In genomic region chr3:159016426-159016825, GRCm38 (mm10) we compare ENCODE assay signal across 18 mouse cellular contexts.
"Had no signal": no experiment of that assay in that cellular context is flagged by ENCODE, and none has a peak within 500 bp of the region (broad histone marks: within the 10 kb centered on the region; RNA-seq: fewer than 3 reads in every experiment).

No protein-coding gene starts in this region.

- H3K27me3 ChIP-seq: lung, embryonic 15.5 days; megakaryocyte, embryonic 14.5 days; midbrain, embryonic 13.5 days; midbrain, embryonic 15.5 days; neural tube, embryonic 12.5 days; stomach, embryonic 15.5 days had no signal

- H3K4me2 ChIP-seq: lung, embryonic 15.5 days; midbrain, embryonic 11.5 days; midbrain, embryonic 13.5 days; midbrain, embryonic 15.5 days; neural tube, embryonic 12.5 days; stomach, embryonic 15.5 days had no signal

- DNase-seq: liver, postnatal 0 days; lung, adult 2 months; lung, postnatal 14 days; lung, postnatal 36 days; right cerebral cortex, postnatal 14 days; thymus, adult 2 months; thymus, postnatal 25 days; thymus, postnatal 4 days had no signal

- H3K36me3 ChIP-seq: lung, embryonic 15.5 days; midbrain, embryonic 13.5 days; midbrain, embryonic 15.5 days; neural tube, embryonic 12.5 days; stomach, embryonic 15.5 days had no signal

- H3K9me3 ChIP-seq: lung, embryonic 15.5 days; megakaryocyte, embryonic 14.5 days; midbrain, embryonic 13.5 days; midbrain, embryonic 15.5 days; neural tube, embryonic 12.5 days; stomach, embryonic 15.5 days had no signal

- H3K9ac ChIP-seq: liver, postnatal 0 days; lung, embryonic 15.5 days; midbrain, embryonic 13.5 days; midbrain, embryonic 15.5 days; neural tube, embryonic 12.5 days; stomach, embryonic 15.5 days had no signal

- H3K27ac ChIP-seq: lung, embryonic 15.5 days; macrophage; midbrain, embryonic 13.5 days; midbrain, embryonic 15.5 days; neural tube, embryonic 12.5 days; stomach, embryonic 15.5 days; stomach, postnatal 0 days had no signal

- ATAC-seq: liver, postnatal 0 days; lung, postnatal 0 days; midbrain, embryonic 13.5 days; midbrain, embryonic 15.5 days had no signal

- H3K4me1 ChIP-seq: lung, embryonic 15.5 days; megakaryocyte, embryonic 14.5 days; midbrain, embryonic 15.5 days; neural tube, embryonic 12.5 days; stomach, embryonic 15.5 days had no signal

- H3K4me3 ChIP-seq: lung, embryonic 15.5 days; megakaryocyte, embryonic 14.5 days; midbrain, embryonic 13.5 days; midbrain, embryonic 15.5 days; neural tube, embryonic 12.5 days; stomach, embryonic 15.5 days had no signal
